Comparison of ENCODE assay signal across 9 mouse cellular contexts in the genomic region with DNA sequence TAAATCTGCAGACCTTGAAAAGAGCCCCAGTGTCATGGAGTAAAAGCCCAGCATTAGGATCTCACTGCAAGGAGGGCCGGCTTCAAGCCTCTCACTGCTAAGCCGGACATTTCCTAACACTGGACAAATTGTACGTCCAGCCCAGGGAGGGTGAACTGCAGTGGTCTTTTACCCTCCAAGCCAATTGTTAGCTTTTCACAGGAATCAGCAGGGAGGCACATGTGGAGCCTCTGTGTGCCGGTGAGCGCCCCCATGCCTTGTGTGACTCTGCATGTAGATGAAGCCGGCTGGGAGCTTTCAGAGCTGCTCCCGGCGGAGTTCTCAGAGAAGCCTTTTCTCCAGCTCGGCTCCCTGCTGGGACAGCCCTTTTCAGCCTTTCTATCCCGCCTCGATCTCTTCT.
DNase-seq lines count a peak whose midpoint lies in the region; ATAC-seq and TF ChIP-seq lines count a peak whose summit lies in the region.
"Had no signal": no experiment of that assay in that cellular context is flagged by ENCODE, and none has a peak within 500 bp of the region (broad histone marks: within the 10 kb centered on the region; RNA-seq: fewer than 3 reads in every experiment).

No protein-coding gene starts in this region.

- no peak overlapping the region for H3K9ac ChIP-seq in heart, postnatal 0 days (replicated peaks; ENCODE audit: low read depth, low read length)
- H3K9ac ChIP-seq in hindbrain, embryonic 12.5 days = no peak overlapping the region
- no peak overlapping the region; the same call in 1 of the 2 replicates for H3K9ac ChIP-seq in midbrain, embryonic 14.5 days (replicated peaks; ENCODE audit: low read length)

- DNase-seq in heart, postnatal 0 days (ENCODE audit: low spot score) = no peak
- no peak for DNase-seq in heart, postnatal 10 days
- DNase-seq in cerebellum, postnatal 14 days = peak; percentile 48
- peak; percentile 88 for DNase-seq in midbrain, embryonic 14.5 days
- DNase-seq in thymus, postnatal 14 days = no peak
- DNase-seq in gastrocnemius, postnatal 36 days = no peak

- H3K36me3 ChIP-seq in heart, postnatal 0 days (replicated peaks; ENCODE audit: control insufficient read depth, insufficient read depth, low read length) = peaks cover 3% of the 10 kb centered on the region; the same call in 1 of the 2 replicates
- peaks cover 7% of the 10 kb centered on the region; the same call in 1 of the 2 replicates for H3K36me3 ChIP-seq in hindbrain, embryonic 12.5 days
- H3K36me3 ChIP-seq in midbrain, embryonic 14.5 days (ENCODE audit: control insufficient read depth, insufficient read depth, low read length) = peaks cover 11% of the 10 kb centered on the region; the same call in 1 of the 2 replicates

- no peak overlapping the region; the same call in 1 of the 2 replicates for H3K27ac ChIP-seq in heart, postnatal 0 days (ENCODE audit: low read depth)
- H3K27ac ChIP-seq in hindbrain, embryonic 12.5 days = peak overlapping the region; percentile 77
- peak overlapping the region; percentile 83 for H3K27ac ChIP-seq in midbrain, embryonic 14.5 days (replicated peaks; ENCODE audit: low read depth, low read length)

- intact Hi-C loops in heart, postnatal 10 days (cut with DNase I) = no loop called here
- intact Hi-C loops in gastrocnemius, postnatal 36 days (cut with DNase I) = no loop called here

- H3K9me3 ChIP-seq in heart, postnatal 0 days (replicated peaks; ENCODE audit: control insufficient read depth, low read length) = no peaks in the 10 kb centered on the region
- H3K9me3 ChIP-seq in hindbrain, embryonic 12.5 days (replicated peaks) = no peaks in the 10 kb centered on the region
- H3K9me3 ChIP-seq in midbrain, embryonic 14.5 days (ENCODE audit: control insufficient read depth, low read length) = no peaks in the 10 kb centered on the region
- H3K9me3 ChIP-seq: G1E had no signal

- no peak for ATAC-seq in heart, postnatal 0 days (ENCODE audit: insufficient read depth, low read depth)
- ATAC-seq in hindbrain, embryonic 12.5 days (ENCODE audit: low FRiP score) = peak; percentile 74
- ATAC-seq in midbrain, embryonic 14.5 days (ENCODE audit: low FRiP score, low TSS enrichment) = peak; percentile 67
- no peak for ATAC-seq in erythroblast, adult 5-6 weeks (replicated peaks; ENCODE audit: low FRiP score, poor library complexity, severe bottlenecking)

- no peak for TF ChIP-seq CTCF in heart, postnatal 0 days (IDR thresholded peaks at IDR 0.05; ENCODE audit: low read depth)

- 0 out of 2 replicates have a peak overlapping the region, but pooled peaks have one; percentile 7 for H3K4me2 ChIP-seq in heart, postnatal 0 days (ENCODE audit: low read depth, low read length)
- H3K4me2 ChIP-seq in hindbrain, embryonic 12.5 days (replicated peaks) = peak overlapping the region; percentile 39
- peak overlapping the region; percentile 42 for H3K4me2 ChIP-seq in midbrain, embryonic 14.5 days (ENCODE audit: low read length)

- no peaks in the 10 kb centered on the region for H3K27me3 ChIP-seq in heart, postnatal 0 days (ENCODE audit: control insufficient read depth, insufficient read depth, low read length)
- H3K27me3 ChIP-seq in hindbrain, embryonic 12.5 days = no peaks in the 10 kb centered on the region
- no peaks in the 10 kb centered on the region for H3K27me3 ChIP-seq in midbrain, embryonic 14.5 days (ENCODE audit: control insufficient read depth, insufficient read depth, low read length)

- TF ChIP-seq EP300 in heart, postnatal 0 days (IDR thresholded peaks at IDR 0.05; ENCODE audit: low read depth) = no peak

- WGBS in heart, postnatal 0 days = 37% methylated on average over 11 of the region's 11 CpGs
- 3% methylated on average over 11 of the region's 11 CpGs for WGBS in hindbrain, embryonic 12.5 days
- 1% methylated on average over 11 of the region's 11 CpGs for WGBS in midbrain, embryonic 14.5 days

- H3K4me3 ChIP-seq in heart, postnatal 0 days (ENCODE audit: low read depth, low read length) = no peak overlapping the region
- H3K4me3 ChIP-seq in hindbrain, embryonic 12.5 days = no peak overlapping the region
- 0 out of 2 replicates have a peak overlapping the region, but pooled peaks have one; percentile 7 for H3K4me3 ChIP-seq in midbrain, embryonic 14.5 days (replicated peaks; ENCODE audit: low read depth, low read length)

- H3K4me1 ChIP-seq in heart, postnatal 0 days (ENCODE audit: control insufficient read depth, insufficient read depth) = no peaks in the 10 kb centered on the region
- H3K4me1 ChIP-seq in hindbrain, embryonic 12.5 days = peaks cover 17% of the 10 kb centered on the region
- peaks cover 19% of the 10 kb centered on the region for H3K4me1 ChIP-seq in midbrain, embryonic 14.5 days (ENCODE audit: control insufficient read depth, insufficient read depth, low read length)

Comparison
In these comparisons a context has a peak if more than half of its experiments do, and no peak if none do; other contexts are left out.
1. ATAC-seq: peak in hindbrain, embryonic 12.5 days (single experiment) and midbrain, embryonic 14.5 days (single experiment); none in heart, postnatal 0 days (single experiment) and erythroblast, adult 5-6 weeks (single experiment).
2. DNase-seq: peak in cerebellum, postnatal 14 days (2 of 2) and midbrain, embryonic 14.5 days (single experiment); none in heart, postnatal 0 days (single experiment), heart, postnatal 10 days (0 of 2), thymus, postnatal 14 days (single experiment) and gastrocnemius, postnatal 36 days (0 of 2).
3. Peak in every context shown above with its lines, with median percentiles within 50 percentile points of each other: H3K4me2 ChIP-seq.